Mouse (Mus musculus): ENCODE measurements at regions not wholly inside any gene's neighbourhood (a gene's known extent, or its start where the extent isn't known, plus 50 kb on each side); places are given as distances from the start of the nearest gene placed in this dataset.

DNA sequence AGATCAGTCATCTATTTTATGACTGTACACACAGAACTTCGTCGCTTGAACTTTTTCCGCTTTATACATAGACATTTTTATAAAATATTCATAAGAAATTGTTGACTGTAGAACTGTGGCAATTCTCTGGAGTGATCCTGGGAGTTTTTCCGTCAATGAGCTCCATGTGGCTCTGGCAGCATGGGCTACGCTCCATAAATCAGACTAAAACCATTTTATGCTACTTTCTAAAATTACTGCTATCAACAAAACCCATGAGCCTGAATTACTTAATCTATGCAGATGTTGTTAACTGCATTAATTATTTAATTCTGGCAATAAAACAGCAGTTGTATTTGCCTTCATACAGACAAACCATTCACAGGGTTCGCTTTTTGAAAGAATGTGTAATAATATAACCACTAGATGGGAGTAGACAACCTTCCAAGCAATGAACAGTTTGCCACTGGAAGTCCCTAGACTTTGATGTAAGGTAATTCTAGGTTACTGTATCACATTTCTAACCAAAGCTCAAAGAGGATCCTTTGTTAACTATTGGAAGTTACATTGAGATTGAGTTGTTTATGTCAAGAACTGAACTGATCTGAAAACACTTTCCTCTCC is 583.3 kb upstream of the Manea start:
- no peak for TF ChIP-seq CTCF (IDR thresholded peaks at IDR 0.05; ENCODE audit: control insufficient read depth, insufficient read depth, insufficient replicate concordance, low read depth, low read length)
- no peak for TF ChIP-seq POLR2A (IDR thresholded peaks at IDR 0.05; ENCODE audit: control insufficient read depth, low read depth, low read length)
